Mouse (Mus musculus) kidney, adult 2 months (tissue): ENCODE measurements around the gene Klhdc4. TPM values are rescaled to one million over a fixed set of nuclear protein-coding genes. Genes with fewer than 3 reads are reported as not detected.
A peak's percentile ranks its signal among the peaks of the same experiment; 100 is the strongest.

Source experiments
- DNase-seq: peaks from one replicate; pipeline ENCODE4 v3.0.0; 2021
- H3K27ac ChIP-seq: fragments of 200-500 bp; 2 replicates; pipeline ENCODE4 v1.5.1; 2012; ENCODE audit warnings: low read depth, low read length, control low read depth, inconsistent platforms; ENCODE audit not compliant: insufficient read depth
- H3K27me3 ChIP-seq: fragments of 200-500 bp; replicated peaks from 2 replicates; pipeline ENCODE4 v1.6.1; 2012; ENCODE audit warnings: mild to moderate bottlenecking, moderate library complexity, low read length, inconsistent platforms; ENCODE audit not compliant: control insufficient read depth, insufficient read depth
- H3K36me3 ChIP-seq: fragments of 200-500 bp; 2 replicates; pipeline ENCODE4 v1.6.1; 2012; ENCODE audit warnings: mild to moderate bottlenecking, moderate library complexity, low read length, inconsistent platforms; ENCODE audit not compliant: control insufficient read depth, insufficient read depth
- H3K4me1 ChIP-seq: fragments of 200-500 bp; 2 replicates; pipeline ENCODE4 v1.6.1; 2011; ENCODE audit warnings: low read length; ENCODE audit not compliant: control insufficient read depth, insufficient read depth
- H3K4me3 ChIP-seq: fragments of 200-500 bp; 2 replicates; pipeline ENCODE4 v1.5.1; 2011; ENCODE audit warnings: mild to moderate bottlenecking, low read depth, low read length, control low read depth; ENCODE audit not compliant: insufficient read depth
- CTCF ChIP-seq: fragments of 200-500 bp; conservative IDR thresholded peaks from 2 replicates; pipeline ENCODE4 v1.5.1; 2011; ENCODE audit warnings: low read depth, mild to moderate bottlenecking, control low read depth, low read length, moderate library complexity, mixed read lengths; ENCODE audit not compliant: insufficient read depth, insufficient read length
- POLR2A ChIP-seq: fragments of 200-500 bp; IDR thresholded peaks from one replicate; pipeline ENCODE4 v1.6.1; 2011; ENCODE audit warnings: low read depth, low read length, control low read depth
- WGBS: fragments of 180-500 bp; shearing (Covaris S2); methylation state at CpG from one replicate; pipeline ENCODE4 v1.1.7; 2018; 5-methylcytosine and 5-hydroxymethylcytosine counted together
- polyA plus RNA-seq: library from polyadenylated mRNA; depleted of rRNA; stranded (reverse); fragments of >200 nt; gene quantifications from 2 replicates; pipeline ENCODE4 v1.2.3, GENCODE M21; 2012

Gene Klhdc4
- polyA plus RNA-seq, 1 experiment = 16.4 TPM

DNA sequence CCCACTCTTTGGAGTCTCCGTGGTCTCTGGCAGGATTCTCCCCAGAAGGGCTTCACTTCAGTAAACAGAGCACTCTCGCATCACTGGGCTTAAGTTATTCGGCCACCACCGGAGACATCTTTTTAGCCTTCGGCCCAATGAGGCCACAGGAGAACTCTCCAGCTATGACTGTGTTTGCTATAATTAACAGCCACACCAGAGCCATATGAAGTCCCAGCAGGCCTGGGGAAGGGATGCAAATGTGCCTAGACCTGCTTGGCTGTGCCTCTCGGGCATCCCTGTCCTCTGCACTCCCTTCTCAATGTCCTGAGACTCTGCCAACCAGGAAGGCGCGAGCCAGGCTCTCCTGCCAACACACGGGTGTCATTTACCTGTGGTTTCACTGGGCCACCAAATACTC is 28.0 kb upstream of the Klhdc4 start:
- Histone ChIP-seq H3K4me3 (no peak overlapping the region), H3K27ac (no peak overlapping the region), H3K4me1 (no peaks in the 10 kb centered on the region), H3K36me3 (no peaks in the 10 kb centered on the region), H3K27me3 (no peaks in the 10 kb centered on the region)
- DNase-seq = peak; percentile 21
- WGBS = 40% methylated on average over 9 of the region's 9 CpGs
- no peak for TF ChIP-seq POLR2A
- TF ChIP-seq CTCF = no peak

DNA sequence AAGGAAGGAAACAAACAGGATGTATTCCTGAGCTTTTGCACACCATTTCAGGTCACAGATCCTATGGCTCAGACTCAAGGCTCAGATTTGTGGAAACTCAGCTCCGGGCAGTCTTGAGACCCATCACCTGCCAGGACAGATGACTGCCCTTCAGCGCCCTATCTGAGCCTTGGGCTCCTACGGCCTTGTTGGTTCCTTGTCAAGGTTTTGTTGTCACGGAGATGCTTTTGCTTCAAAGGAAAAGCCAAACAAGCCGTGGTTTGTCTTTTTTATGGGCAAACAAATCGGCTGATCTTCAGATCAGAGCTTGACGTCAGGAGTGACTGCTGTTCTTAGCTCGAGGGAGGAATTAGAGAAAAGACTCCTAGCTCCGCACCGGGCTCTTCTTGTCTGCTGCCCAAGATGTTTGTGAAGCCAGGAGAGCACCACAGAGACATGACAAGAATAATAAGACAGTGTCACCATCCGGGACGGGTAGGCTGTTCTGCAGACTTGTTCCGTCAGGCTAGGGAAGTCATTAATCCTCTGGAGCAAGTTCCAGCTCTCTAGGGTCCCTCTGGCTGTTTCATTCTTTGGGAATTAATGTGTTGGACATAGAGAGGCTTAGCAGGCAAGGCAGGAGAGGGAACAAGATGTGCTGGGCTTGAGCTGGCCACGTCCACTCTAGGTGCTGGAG is 26.8 kb upstream of the Klhdc4 start:
- Histone ChIP-seq H3K27me3 (no peaks in the 10 kb centered on the region), H3K36me3 (no peaks in the 10 kb centered on the region), H3K4me1 (no peaks in the 10 kb centered on the region; the same call in 1 of the 2 replicates), H3K4me3 (no peak overlapping the region), H3K27ac (no peak overlapping the region)
- no peak for DNase-seq
- 72% methylated on average over 14 of the region's 14 CpGs for WGBS
- no peak for TF ChIP-seq POLR2A
- TF ChIP-seq CTCF = no peak

DNA sequence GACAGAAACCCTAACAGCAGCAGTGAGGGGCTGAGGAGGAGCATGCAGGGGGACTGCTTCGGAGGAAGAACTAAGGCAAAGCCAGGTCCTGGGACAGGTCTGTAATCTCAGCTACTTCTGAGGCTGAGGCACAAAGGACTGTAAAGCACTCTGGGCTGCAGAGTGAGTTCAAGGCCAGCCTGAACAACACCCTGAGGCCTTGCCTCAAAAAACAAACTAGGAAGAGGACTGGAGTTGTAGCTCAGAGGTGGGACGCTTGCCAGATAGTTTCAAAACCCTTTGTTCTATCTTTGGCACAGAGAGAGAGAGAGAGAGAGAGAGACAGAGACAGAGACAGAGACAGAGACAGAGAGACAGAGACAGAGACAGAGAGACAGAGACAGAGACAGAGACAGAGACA is 24.2 kb upstream of the Klhdc4 start:
- TF ChIP-seq CTCF (no peak), POLR2A (no peak)
- H3K4me1 ChIP-seq = no peaks in the 10 kb centered on the region; the same call in 1 of the 2 replicates
- WGBS = 86% methylated on average over 2 of the region's 2 CpGs
- DNase-seq = no peak
- H3K27me3 ChIP-seq = no peaks in the 10 kb centered on the region
- H3K4me3 ChIP-seq = no peak overlapping the region
- H3K36me3 ChIP-seq = no peaks in the 10 kb centered on the region
- H3K27ac ChIP-seq = no peak overlapping the region

DNA sequence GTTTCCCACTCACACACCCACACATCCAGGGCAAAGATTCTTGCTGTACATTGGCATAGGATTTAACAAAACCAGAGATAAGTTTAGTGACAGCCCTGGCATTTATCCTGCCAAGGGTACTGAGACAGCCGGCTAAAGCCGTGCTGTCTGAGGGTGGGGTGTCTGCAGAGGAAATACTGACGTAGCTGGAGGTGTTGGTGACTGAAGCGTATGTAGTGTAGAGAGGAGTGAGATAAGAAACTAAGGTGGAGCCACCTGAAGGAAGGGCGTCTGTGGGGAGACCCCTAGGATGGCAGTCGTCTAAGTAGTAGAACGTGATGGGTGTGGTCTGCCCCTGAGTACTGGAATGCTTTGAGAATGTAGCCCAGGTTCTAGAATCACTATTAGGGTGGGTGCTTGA is 23.1 kb upstream of the Klhdc4 start:
- Histone ChIP-seq H3K36me3 (no peaks in the 10 kb centered on the region), H3K4me3 (no peak overlapping the region), H3K4me1 (no peaks in the 10 kb centered on the region; the same call in 1 of the 2 replicates), H3K27me3 (no peaks in the 10 kb centered on the region), H3K27ac (no peak overlapping the region)
- WGBS = 72% methylated on average over 7 of the region's 7 CpGs
- no peak for TF ChIP-seq POLR2A
- no peak for TF ChIP-seq CTCF
- DNase-seq = no peak

DNA sequence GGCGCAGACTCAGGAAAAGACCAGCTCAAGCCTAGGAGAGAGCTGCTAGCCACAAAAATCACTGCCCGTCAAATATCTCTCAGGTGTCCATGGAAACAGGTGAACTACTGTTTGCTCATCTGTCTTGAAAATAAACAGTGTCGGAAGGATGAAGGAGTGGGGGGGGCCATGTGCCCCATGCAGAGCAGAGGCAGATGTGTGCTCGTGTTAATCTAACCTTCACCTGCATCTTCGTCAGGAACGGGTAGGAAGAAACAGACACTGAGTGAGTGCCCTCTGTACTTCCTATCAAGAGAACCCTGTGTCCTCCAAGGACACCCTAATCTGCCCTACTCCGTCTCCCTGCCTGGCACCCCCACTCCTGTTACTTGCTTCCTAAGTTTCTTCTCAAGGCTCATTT is 22.3 kb upstream of the Klhdc4 start:
- TF ChIP-seq POLR2A = no peak
- TF ChIP-seq CTCF = no peak
- DNase-seq = no peak
- Histone ChIP-seq H3K27me3 (no peaks in the 10 kb centered on the region), H3K4me1 (no peaks in the 10 kb centered on the region; the same call in 1 of the 2 replicates), H3K36me3 (no peaks in the 10 kb centered on the region), H3K27ac (no peak overlapping the region), H3K4me3 (no peak overlapping the region)
- WGBS = 80% methylated on average over 7 of the region's 7 CpGs

DNA sequence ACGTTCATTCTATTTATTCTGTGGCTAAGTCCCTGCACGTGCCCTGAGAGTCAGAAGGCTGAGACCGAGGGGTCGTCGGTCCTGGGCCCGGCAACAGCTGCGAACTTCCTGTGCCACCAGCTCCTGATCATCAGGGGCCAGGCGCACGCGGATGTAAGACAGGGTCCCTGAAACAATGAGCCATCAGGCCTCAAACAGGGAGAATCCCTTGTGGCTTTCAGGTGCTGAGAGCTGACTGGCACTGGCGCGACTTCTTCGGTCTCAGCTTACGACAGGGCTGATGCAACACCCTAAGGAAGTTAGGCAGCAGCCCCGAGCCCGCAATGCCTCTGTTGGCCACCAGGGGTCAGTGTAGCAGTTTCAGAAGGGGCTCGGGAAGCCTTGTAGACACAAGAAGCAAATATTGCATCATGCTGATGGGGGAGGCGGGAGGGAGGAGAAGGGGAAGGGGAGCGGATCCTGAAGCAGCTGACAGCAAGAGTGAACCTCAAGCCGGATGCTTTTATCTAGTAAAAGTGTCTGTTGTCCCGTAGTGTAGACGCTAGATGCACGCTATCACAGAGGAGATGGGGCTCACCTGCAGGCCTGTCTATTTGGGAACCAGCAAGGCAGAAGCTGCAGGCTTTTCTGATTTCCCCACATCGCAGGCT is 21.6 kb upstream of the Klhdc4 start:
- no peaks in the 10 kb centered on the region for H3K27me3 ChIP-seq
- H3K4me1 ChIP-seq = no peaks in the 10 kb centered on the region; the same call in 1 of the 2 replicates
- peak; percentile 88 for DNase-seq
- no peaks in the 10 kb centered on the region for H3K36me3 ChIP-seq
- TF ChIP-seq CTCF (peak; percentile 94), POLR2A (no peak)
- WGBS = 10% methylated on average over 24 of the region's 24 CpGs
- H3K27ac ChIP-seq = no peak overlapping the region
- H3K4me3 ChIP-seq = peak overlapping the region; percentile 25; the same call in 1 of the 2 replicates

DNA sequence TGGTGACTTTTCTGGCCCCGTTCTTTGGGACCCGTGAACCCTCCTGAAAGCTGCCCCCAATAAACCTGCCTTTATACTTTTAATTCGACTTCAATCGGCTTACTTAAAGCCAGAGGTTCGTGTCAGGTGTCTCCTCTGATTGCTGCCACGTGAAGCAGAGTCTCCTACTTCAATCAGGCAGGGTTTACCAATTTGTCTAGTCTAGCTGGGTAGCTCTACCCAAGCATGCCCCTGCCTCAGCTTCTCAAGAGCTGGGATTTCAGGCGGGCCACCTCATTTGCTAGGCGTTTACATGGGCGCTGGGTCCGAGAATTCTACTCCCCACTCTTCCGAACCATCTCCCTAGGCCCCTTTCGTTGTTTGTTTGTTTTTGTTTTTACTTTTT is 21.1 kb upstream of the Klhdc4 start:
- Histone ChIP-seq H3K4me3 (no peak overlapping the region), H3K36me3 (no peaks in the 10 kb centered on the region), H3K27me3 (no peaks in the 10 kb centered on the region), H3K4me1 (no peaks in the 10 kb centered on the region; the same call in 1 of the 2 replicates), H3K27ac (no peak overlapping the region)
- 43% methylated on average over 12 of the region's 12 CpGs for WGBS
- no peak for TF ChIP-seq CTCF
- TF ChIP-seq POLR2A = no peak
- no peak for DNase-seq
